Mouse (Mus musculus) forebrain, embryonic 12.5 days (tissue): Measurements from ENCODE around the gene Tet3. TPM values are rescaled to one million over a fixed set of nuclear protein-coding genes. Genes with fewer than 3 reads are reported as not detected.

ENCODE experiments used
- ATAC-seq: fragments of 200-750 bp; cut with Nextera tagmentation; 2 replicates; pipeline ENCODE4 v1.8.0; 2017; ENCODE audit warnings: moderate TSS enrichment; ENCODE audit not compliant: low FRiP score
- H3K27ac ChIP-seq: fragments of 300-500 bp; sonication (generic); 2 replicates; pipeline ENCODE4 v1.5.1; 2016; ENCODE audit warnings: mild to moderate bottlenecking
- H3K27me3 ChIP-seq: fragments of 300-500 bp; sonication (generic); 2 replicates; pipeline ENCODE4 v1.6.1; 2016; ENCODE audit warnings: mild to moderate bottlenecking
- H3K36me3 ChIP-seq: fragments of 300-500 bp; sonication (generic); replicated peaks from 2 replicates; pipeline ENCODE4 v1.6.1; 2016; ENCODE audit warnings: mild to moderate bottlenecking
- H3K4me1 ChIP-seq: fragments of 300-500 bp; sonication (generic); 2 replicates; pipeline ENCODE4 v1.6.1; 2016
- H3K4me2 ChIP-seq: fragments of 300-500 bp; sonication (generic); 2 replicates; pipeline ENCODE4 v1.6.1; 2016; ENCODE audit warnings: mild to moderate bottlenecking, moderate library complexity
- H3K4me3 ChIP-seq: fragments of 300-500 bp; sonication (generic); replicated peaks from 2 replicates; pipeline ENCODE4 v1.5.1; 2016; ENCODE audit warnings: mild to moderate bottlenecking
- H3K9ac ChIP-seq: fragments of 300-500 bp; sonication (generic); 2 replicates; pipeline ENCODE4 v1.6.1; 2016; ENCODE audit warnings: mild to moderate bottlenecking
- H3K9me3 ChIP-seq: fragments of 300-500 bp; sonication (generic); 2 replicates; pipeline ENCODE4 v1.6.1; 2016
- WGBS: fragments of 180-500 bp; shearing (Covaris S2); methylation state at CpG from one replicate; pipeline ENCODE4 v1.1.7; 2016; 5-methylcytosine and 5-hydroxymethylcytosine counted together
- polyA plus RNA-seq: library from polyadenylated mRNA; unstranded; fragments of >200 nt; fragmentation: Nextera tagmentation; extraction: Ambion mirVana; gene quantifications from 2 replicates; pipeline ENCODE4 v1.2.1, GENCODE M21; 2016

Gene Tet3
- polyA plus RNA-seq, 1 experiment from 2014 or later = 62.7 TPM

DNA sequence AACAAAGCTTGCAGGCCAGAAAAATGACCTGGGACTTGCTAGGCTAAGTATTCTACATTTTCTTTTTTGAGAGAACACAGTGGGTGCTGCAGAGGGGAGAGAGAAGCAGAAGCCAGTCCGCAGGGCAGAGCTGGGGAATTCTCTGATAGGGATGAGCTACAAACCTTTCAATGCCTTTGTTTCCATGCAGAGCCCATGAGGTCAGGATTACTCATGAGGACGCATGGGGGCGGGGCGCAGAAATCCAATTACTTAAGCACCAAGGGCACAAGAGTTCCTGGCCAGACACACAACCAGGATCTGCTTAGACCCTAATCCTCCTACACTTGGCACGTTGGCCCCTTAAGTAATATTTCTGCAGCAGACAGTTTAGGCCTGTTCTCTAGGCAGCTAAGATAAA is 23.7 kb downstream of the Tet3 start:
- ATAC-seq = no peak
- no peaks in the 10 kb centered on the region for H3K9me3 ChIP-seq
- peaks cover 23% of the 10 kb centered on the region for H3K36me3 ChIP-seq
- H3K4me1 ChIP-seq = peaks cover 87% of the 10 kb centered on the region
- H3K4me3 ChIP-seq = no peak overlapping the region
- H3K27ac ChIP-seq = peak overlapping the region; percentile 68
- 5% methylated on average over 5 of the region's 5 CpGs for WGBS
- H3K4me2 ChIP-seq = no peak overlapping the region
- H3K9ac ChIP-seq = 0 out of 2 replicates have a peak overlapping the region, but pooled peaks have one; percentile 21
- no peaks in the 10 kb centered on the region for H3K27me3 ChIP-seq

GRCm38 (mm10) chr6:83433546-83433945 is 25.3 kb downstream of the Tet3 start:
- Histone ChIP-seq H3K36me3 (peaks cover 17% of the 10 kb centered on the region), H3K9me3 (no peaks in the 10 kb centered on the region), H3K27me3 (no peaks in the 10 kb centered on the region), H3K27ac (no peak overlapping the region), H3K4me1 (peaks cover 86% of the 10 kb centered on the region), H3K9ac (no peak overlapping the region), H3K4me2 (no peak overlapping the region), H3K4me3 (no peak overlapping the region)
- 90% methylated on average over 4 of the region's 4 CpGs for WGBS
- no peak for ATAC-seq

- Histone ChIP-seq H3K36me3 (peaks cover 15% of the 10 kb centered on the region; the same call in 1 of the 2 replicates), H3K27ac (no peak overlapping the region), H3K4me1 (peaks cover 86% of the 10 kb centered on the region), H3K4me2 (no peak overlapping the region), H3K4me3 (no peak overlapping the region), H3K27me3 (no peaks in the 10 kb centered on the region), H3K9me3 (no peaks in the 10 kb centered on the region), H3K9ac (no peak overlapping the region)
- no peak for ATAC-seq
- WGBS = 89% methylated on average over 7 of the region's 7 CpGs
Measured at GRCm38 (mm10) chr6:83432966-83433365, 25.9 kb downstream of the Tet3 start.

GRCm38 (mm10) chr6:83427968-83428731 is 30.7 kb downstream of the Tet3 start:
- H3K4me2 ChIP-seq = no peak overlapping the region
- peak; percentile 19; the same call in 1 of the 2 replicates for ATAC-seq
- 63% methylated on average over 5 of the region's 5 CpGs for WGBS
- H3K36me3 ChIP-seq = peaks cover 29% of the 10 kb centered on the region
- peak overlapping the region; percentile 75 for H3K27ac ChIP-seq
- peaks cover 78% of the 10 kb centered on the region for H3K4me1 ChIP-seq
- H3K27me3 ChIP-seq = no peaks in the 10 kb centered on the region
- H3K4me3 ChIP-seq = no peak overlapping the region
- peak overlapping the region; percentile 14; the same call in 1 of the 2 replicates for H3K9ac ChIP-seq
- H3K9me3 ChIP-seq = no peaks in the 10 kb centered on the region

DNA sequence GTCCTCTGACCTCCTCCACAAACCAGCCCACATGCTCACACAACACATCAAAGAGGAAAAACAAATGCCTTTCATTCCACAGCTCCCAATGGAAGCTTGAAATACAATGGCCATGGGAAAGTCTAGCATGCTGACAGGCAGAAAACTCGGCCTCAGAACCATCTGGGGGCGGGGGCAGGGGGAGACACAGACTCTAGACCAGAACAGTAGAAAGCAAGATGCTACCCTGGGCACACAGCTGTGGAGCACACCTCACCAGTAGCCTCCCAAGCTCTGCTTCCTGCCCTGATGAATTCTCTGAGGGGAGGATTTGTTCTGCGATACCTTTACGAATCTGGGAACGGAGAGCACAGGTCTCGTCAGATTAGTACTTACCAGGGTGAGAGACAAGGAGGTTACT is 31.4 kb downstream of the Tet3 start:
- peaks cover 26% of the 10 kb centered on the region for H3K36me3 ChIP-seq
- WGBS = 44% methylated on average over 6 of the region's 6 CpGs
- no peaks in the 10 kb centered on the region for H3K9me3 ChIP-seq
- no peaks in the 10 kb centered on the region for H3K27me3 ChIP-seq
- peaks cover 78% of the 10 kb centered on the region for H3K4me1 ChIP-seq
- peak overlapping the region; percentile 14; the same call in 1 of the 2 replicates for H3K9ac ChIP-seq
- H3K4me2 ChIP-seq = no peak overlapping the region
- H3K4me3 ChIP-seq = no peak overlapping the region
- peak; percentile 49; the same call in 1 of the 2 replicates for ATAC-seq
- peak overlapping the region; percentile 75 for H3K27ac ChIP-seq

GRCm38 (mm10) chr6:83426576-83426975 is 32.3 kb downstream of the Tet3 start:
- no peaks in the 10 kb centered on the region for H3K9me3 ChIP-seq
- WGBS = 92% methylated on average over 3 of the region's 3 CpGs
- H3K4me1 ChIP-seq = peaks cover 80% of the 10 kb centered on the region
- no peak for ATAC-seq
- no peaks in the 10 kb centered on the region for H3K27me3 ChIP-seq
- H3K4me3 ChIP-seq = no peak overlapping the region
- peaks cover 24% of the 10 kb centered on the region for H3K36me3 ChIP-seq
- no peak overlapping the region for H3K9ac ChIP-seq
- peak overlapping the region; percentile 75; the same call in 1 of the 2 replicates for H3K27ac ChIP-seq
- no peak overlapping the region for H3K4me2 ChIP-seq

- Histone ChIP-seq H3K4me1 (peaks cover 88% of the 10 kb centered on the region), H3K36me3 (peaks cover 27% of the 10 kb centered on the region), H3K27me3 (no peaks in the 10 kb centered on the region), H3K4me3 (no peak overlapping the region), H3K9me3 (no peaks in the 10 kb centered on the region), H3K9ac (no peak overlapping the region), H3K27ac (peak overlapping the region; percentile 53; the same call in 1 of the 2 replicates), H3K4me2 (no peak overlapping the region)
- ATAC-seq = no peak
- WGBS = 64% methylated on average over 4 of the region's 4 CpGs
Measured at GRCm38 (mm10) chr6:83424053-83424404, 34.9 kb downstream of the Tet3 start.

DNA sequence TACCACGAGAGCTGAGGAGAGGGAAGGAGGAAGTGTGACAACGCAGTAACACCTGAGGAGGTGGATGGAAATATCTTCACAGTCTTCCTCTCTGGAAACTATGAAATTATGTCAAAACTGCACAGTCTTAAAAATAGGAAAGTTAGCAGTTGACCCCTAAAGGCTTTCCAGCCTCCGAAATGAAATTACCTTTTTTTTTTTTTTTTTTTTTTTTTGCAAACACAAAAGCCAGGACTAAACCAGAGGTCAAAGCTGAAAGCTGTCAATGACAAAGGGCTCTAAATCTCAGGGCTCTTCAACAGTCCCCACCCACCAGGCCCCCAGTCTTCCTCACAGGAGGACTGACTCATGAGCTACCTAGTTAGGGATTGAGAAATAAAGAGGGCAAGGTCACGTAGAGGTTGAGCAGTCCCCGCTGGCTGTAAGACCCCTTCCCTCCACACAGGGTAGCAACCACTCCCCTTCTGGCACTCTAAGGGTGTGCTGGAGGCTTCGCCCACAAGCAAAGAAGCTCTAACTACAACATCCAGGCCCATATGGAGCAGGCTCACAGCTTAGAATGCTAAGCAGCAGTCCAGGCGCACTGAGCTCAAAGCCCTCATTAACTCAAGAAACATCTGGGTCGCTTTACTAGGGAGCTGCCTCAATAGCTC is 35.4 kb downstream of the Tet3 start:
- H3K27me3 ChIP-seq = no peaks in the 10 kb centered on the region
- H3K4me2 ChIP-seq = no peak overlapping the region
- H3K4me3 ChIP-seq = no peak overlapping the region
- ATAC-seq = peak; percentile 47; the same call in 1 of the 2 replicates
- H3K9me3 ChIP-seq = no peaks in the 10 kb centered on the region
- H3K9ac ChIP-seq = no peak overlapping the region
- WGBS = 39% methylated on average over 8 of the region's 8 CpGs
- H3K36me3 ChIP-seq = peaks cover 27% of the 10 kb centered on the region
- H3K27ac ChIP-seq = peak overlapping the region; percentile 39
- peaks cover 88% of the 10 kb centered on the region for H3K4me1 ChIP-seq

- Histone ChIP-seq H3K27ac (peak overlapping the region; percentile 36), H3K4me2 (no peak overlapping the region), H3K4me1 (peaks cover 86% of the 10 kb centered on the region), H3K9ac (no peak overlapping the region), H3K36me3 (peaks cover 19% of the 10 kb centered on the region), H3K27me3 (no peaks in the 10 kb centered on the region), H3K9me3 (no peaks in the 10 kb centered on the region), H3K4me3 (no peak overlapping the region)
- 17% methylated on average over 11 of the region's 11 CpGs for WGBS
- no peak for ATAC-seq
Measured at GRCm38 (mm10) chr6:83421866-83422649, 36.8 kb downstream of the Tet3 start.

GRCm38 (mm10) chr6:83419516-83419915 is 39.4 kb downstream of the Tet3 start:
- H3K4me2 ChIP-seq = no peak overlapping the region
- ATAC-seq = no peak
- H3K27ac ChIP-seq = no peak overlapping the region
- H3K9ac ChIP-seq = no peak overlapping the region
- peaks cover 11% of the 10 kb centered on the region for H3K36me3 ChIP-seq
- H3K9me3 ChIP-seq = no peaks in the 10 kb centered on the region
- H3K27me3 ChIP-seq = no peaks in the 10 kb centered on the region
- H3K4me1 ChIP-seq = peaks cover 92% of the 10 kb centered on the region
- over 99% methylated on average over 3 of the region's 3 CpGs for WGBS
- no peak overlapping the region for H3K4me3 ChIP-seq

- Histone ChIP-seq H3K27ac (no peak overlapping the region), H3K4me1 (peaks cover 92% of the 10 kb centered on the region), H3K4me3 (no peak overlapping the region), H3K9me3 (no peaks in the 10 kb centered on the region), H3K36me3 (peaks cover 14% of the 10 kb centered on the region), H3K27me3 (no peaks in the 10 kb centered on the region), H3K9ac (no peak overlapping the region; the same call in 1 of the 2 replicates), H3K4me2 (no peak overlapping the region)
- 82% methylated on average over 3 of the region's 3 CpGs for WGBS
- no peak for ATAC-seq
Measured at GRCm38 (mm10) chr6:83417531-83417930, 41.4 kb downstream of the Tet3 start.

- Histone ChIP-seq H3K9ac (no peak overlapping the region; the same call in 1 of the 2 replicates), H3K9me3 (no peaks in the 10 kb centered on the region), H3K27me3 (no peaks in the 10 kb centered on the region), H3K4me2 (no peak overlapping the region), H3K4me1 (peaks cover 92% of the 10 kb centered on the region), H3K27ac (no peak overlapping the region), H3K4me3 (no peak overlapping the region), H3K36me3 (peaks cover 14% of the 10 kb centered on the region)
- ATAC-seq = no peak
- WGBS = 90% methylated on average over 2 of the region's 2 CpGs
Measured at GRCm38 (mm10) chr6:83417104-83417502, 41.8 kb downstream of the Tet3 start.
